Mouse (Mus musculus): Measurements from ENCODE around the gene Casq1. TPM values are rescaled to one million over a fixed set of nuclear protein-coding genes. Genes with fewer than 3 reads are reported as not detected.

Gene Casq1
- polyA plus RNA-seq, 1 experiment from 2014 or later, result 1.3 TPM

- Histone ChIP-seq H3K4me1 (replicated peaks) (peaks cover 7% of the 10 kb centered on the region), H3K36me3 (peaks cover 96% of the 10 kb centered on the region), H3K27ac (no peak overlapping the region), H3K4me3 (no peak overlapping the region), H3K27me3 (ENCODE audit: insufficient read depth, poor library complexity, severe bottlenecking) (no peaks in the 10 kb centered on the region), H3K9me3 (no peaks in the 10 kb centered on the region)
- no peak for DNase-seq (ENCODE audit: low spot score)
- WGBS, result 91% methylated on average over 2 of the region's 2 CpGs
Measured at GRCm38 (mm10) chr1:172191578-172191977, 28.1 kb downstream of the Casq1 start.

GRCm38 (mm10) chr1:172188891-172189290 lies 30.8 kb downstream of the Casq1 start:
- H3K4me1 ChIP-seq (replicated peaks), result no peaks in the 10 kb centered on the region
- no peaks in the 10 kb centered on the region for H3K9me3 ChIP-seq
- peaks cover 93% of the 10 kb centered on the region for H3K36me3 ChIP-seq
- no peak overlapping the region for H3K27ac ChIP-seq
- H3K4me3 ChIP-seq, result no peak overlapping the region
- 75% methylated on average over 4 of the region's 4 CpGs for WGBS
- no peaks in the 10 kb centered on the region for H3K27me3 ChIP-seq (ENCODE audit: insufficient read depth, poor library complexity, severe bottlenecking)
- peak; percentile 28 for DNase-seq (ENCODE audit: low spot score)

GRCm38 (mm10) chr1:172186401-172187289 lies 33.0 kb downstream of the Casq1 start:
- Histone ChIP-seq H3K27ac (no peak overlapping the region), H3K4me3 (no peak overlapping the region), H3K27me3 (ENCODE audit: insufficient read depth, poor library complexity, severe bottlenecking) (no peaks in the 10 kb centered on the region), H3K9me3 (no peaks in the 10 kb centered on the region), H3K36me3 (peaks cover 96% of the 10 kb centered on the region), H3K4me1 (replicated peaks) (no peaks in the 10 kb centered on the region)
- 95% methylated on average over 10 of the region's 10 CpGs for WGBS
- DNase-seq (ENCODE audit: low spot score), result no peak

- no peaks in the 10 kb centered on the region for H3K4me1 ChIP-seq (replicated peaks)
- peaks cover 96% of the 10 kb centered on the region for H3K36me3 ChIP-seq
- no peak for DNase-seq (ENCODE audit: low spot score)
- H3K27me3 ChIP-seq (ENCODE audit: insufficient read depth, poor library complexity, severe bottlenecking), result no peaks in the 10 kb centered on the region
- no peaks in the 10 kb centered on the region for H3K9me3 ChIP-seq
- no peak overlapping the region for H3K27ac ChIP-seq
- H3K4me3 ChIP-seq, result no peak overlapping the region
Measured at GRCm38 (mm10) chr1:172183915-172184314, 35.8 kb downstream of the Casq1 start.

- 95% methylated on average over 6 of the region's 6 CpGs for WGBS
- no peaks in the 10 kb centered on the region for H3K9me3 ChIP-seq
- DNase-seq (ENCODE audit: low spot score), result no peak
- H3K36me3 ChIP-seq, result peaks cover 96% of the 10 kb centered on the region
- no peak overlapping the region for H3K4me3 ChIP-seq
- no peaks in the 10 kb centered on the region for H3K27me3 ChIP-seq (ENCODE audit: insufficient read depth, poor library complexity, severe bottlenecking)
- no peaks in the 10 kb centered on the region for H3K4me1 ChIP-seq (replicated peaks)
- H3K27ac ChIP-seq, result no peak overlapping the region
Measured at GRCm38 (mm10) chr1:172183056-172183455, 36.6 kb downstream of the Casq1 start.

GRCm38 (mm10) chr1:172181777-172182176 lies 37.9 kb downstream of the Casq1 start:
- H3K4me3 ChIP-seq, result no peak overlapping the region
- no peaks in the 10 kb centered on the region for H3K9me3 ChIP-seq
- H3K27ac ChIP-seq, result no peak overlapping the region
- H3K36me3 ChIP-seq, result peaks cover 94% of the 10 kb centered on the region
- no peaks in the 10 kb centered on the region for H3K4me1 ChIP-seq (replicated peaks)
- whole genome bisulfite sequencing, result 94% methylated on average over 3 of the region's 3 CpGs
- H3K27me3 ChIP-seq (ENCODE audit: insufficient read depth, poor library complexity, severe bottlenecking), result no peaks in the 10 kb centered on the region
- no peak for DNase-seq (ENCODE audit: low spot score)

GRCm38 (mm10) chr1:172180881-172181280 lies 38.8 kb downstream of the Casq1 start:
- H3K27me3 ChIP-seq (ENCODE audit: insufficient read depth, poor library complexity, severe bottlenecking), result no peaks in the 10 kb centered on the region
- 78% methylated on average over 4 of the region's 4 CpGs for WGBS
- H3K9me3 ChIP-seq, result no peaks in the 10 kb centered on the region
- DNase-seq (ENCODE audit: low spot score), result no peak
- no peak overlapping the region for H3K27ac ChIP-seq
- peaks cover 94% of the 10 kb centered on the region for H3K36me3 ChIP-seq
- no peak overlapping the region for H3K4me3 ChIP-seq
- no peaks in the 10 kb centered on the region for H3K4me1 ChIP-seq (replicated peaks)

- H3K27ac ChIP-seq, result no peak overlapping the region
- no peak for DNase-seq (ENCODE audit: low spot score)
- WGBS, result 89% methylated on average over 7 of the region's 7 CpGs
Measured at GRCm38 (mm10) chr1:172179102-172179501, 40.6 kb downstream of the Casq1 start.

GRCm38 (mm10) chr1:172177791-172178190 lies 41.9 kb downstream of the Casq1 start:
- Histone ChIP-seq H3K9me3 (no peaks in the 10 kb centered on the region), H3K4me1 (replicated peaks) (no peaks in the 10 kb centered on the region), H3K4me3 (no peak overlapping the region), H3K27ac (no peak overlapping the region), H3K36me3 (peaks cover 97% of the 10 kb centered on the region), H3K27me3 (ENCODE audit: insufficient read depth, poor library complexity, severe bottlenecking) (no peaks in the 10 kb centered on the region)
- no peak for DNase-seq (ENCODE audit: low spot score)
- WGBS, result 91% methylated on average over 7 of the region's 7 CpGs

More at GRCm38 (mm10) chr1:172179102-172179501, 40.6 kb downstream of the Casq1 start:
- Histone ChIP-seq H3K27me3 (ENCODE audit: insufficient read depth, poor library complexity, severe bottlenecking) (no peaks in the 10 kb centered on the region), H3K4me3 (no peak overlapping the region), H3K9me3 (no peaks in the 10 kb centered on the region), H3K4me1 (replicated peaks) (no peaks in the 10 kb centered on the region), H3K36me3 (peaks cover 97% of the 10 kb centered on the region)

GRCm38 (mm10) chr1:172173181-172173580 lies 46.5 kb downstream of the Casq1 start:
- WGBS, result 89% methylated on average over 5 of the region's 5 CpGs
- Histone ChIP-seq H3K4me1 (replicated peaks) (no peaks in the 10 kb centered on the region), H3K27me3 (ENCODE audit: insufficient read depth, poor library complexity, severe bottlenecking) (no peaks in the 10 kb centered on the region), H3K36me3 (peaks cover 98% of the 10 kb centered on the region), H3K27ac (no peak overlapping the region), H3K4me3 (no peak overlapping the region), H3K9me3 (peaks cover 4% of the 10 kb centered on the region; the same call in 1 of the 2 replicates)
- DNase-seq (ENCODE audit: low spot score), result no peak

- DNase-seq (ENCODE audit: low spot score), result no peak
- Histone ChIP-seq H3K36me3 (peaks cover 98% of the 10 kb centered on the region), H3K27me3 (ENCODE audit: insufficient read depth, poor library complexity, severe bottlenecking) (no peaks in the 10 kb centered on the region), H3K4me1 (replicated peaks) (no peaks in the 10 kb centered on the region), H3K4me3 (no peak overlapping the region), H3K9me3 (peaks cover 4% of the 10 kb centered on the region; the same call in 1 of the 2 replicates), H3K27ac (no peak overlapping the region)
- WGBS, result 93% methylated on average over 21 of the region's 21 CpGs
Measured at GRCm38 (mm10) chr1:172172381-172172780, 47.3 kb downstream of the Casq1 start.

GRCm38 (mm10) chr1:172169809-172170208 lies 49.9 kb downstream of the Casq1 start:
- H3K4me1 ChIP-seq (replicated peaks), result no peaks in the 10 kb centered on the region
- H3K27me3 ChIP-seq (ENCODE audit: insufficient read depth, poor library complexity, severe bottlenecking), result no peaks in the 10 kb centered on the region
- H3K4me3 ChIP-seq, result no peak overlapping the region
- 97% methylated on average over 5 of the region's 5 CpGs for WGBS
- H3K9me3 ChIP-seq, result peaks cover 4% of the 10 kb centered on the region; the same call in 1 of the 2 replicates
- no peak for DNase-seq (ENCODE audit: low spot score)
- peaks cover 99% of the 10 kb centered on the region for H3K36me3 ChIP-seq
- no peak overlapping the region for H3K27ac ChIP-seq

- no peak for DNase-seq (ENCODE audit: low spot score)
- Histone ChIP-seq H3K4me1 (replicated peaks) (peaks cover 5% of the 10 kb centered on the region; the same call in 1 of the 2 replicates), H3K27me3 (ENCODE audit: insufficient read depth, poor library complexity, severe bottlenecking) (no peaks in the 10 kb centered on the region), H3K27ac (no peak overlapping the region), H3K4me3 (no peak overlapping the region), H3K36me3 (peaks cover 83% of the 10 kb centered on the region), H3K9me3 (peaks cover 4% of the 10 kb centered on the region; the same call in 1 of the 2 replicates)
- WGBS, result 82% methylated on average over 5 of the region's 5 CpGs
Measured at GRCm38 (mm10) chr1:172167911-172168310, 51.8 kb downstream of the Casq1 start.
